18 mouse cellular contexts compared by ENCODE assay signal in genomic region chr17:15120569-15120968, GRCm38 (mm10).
"Had no signal": no experiment of that assay in that cellular context is flagged by ENCODE, and none has a peak within 500 bp of the region (broad histone marks: within the 10 kb centered on the region; RNA-seq: fewer than 3 reads in every experiment).

No protein-coding gene starts in this region.

- H3K36me3 ChIP-seq: liver, embryonic 12.5 days; midbrain, embryonic 10.5 days; midbrain, embryonic 12.5 days; neural tube, embryonic 13.5 days; neural tube, embryonic 15.5 days had no signal

- H3K27ac ChIP-seq: liver, embryonic 12.5 days; liver, embryonic 14.5 days; midbrain, embryonic 10.5 days; midbrain, embryonic 12.5 days; neural tube, embryonic 13.5 days; neural tube, embryonic 15.5 days had no signal

- H3K9ac ChIP-seq: liver, embryonic 12.5 days; liver, embryonic 14.5 days; midbrain, embryonic 12.5 days; neural tube, embryonic 13.5 days; neural tube, embryonic 15.5 days had no signal

- H3K4me1 ChIP-seq: liver, embryonic 12.5 days; midbrain, embryonic 12.5 days; neural tube, embryonic 13.5 days; neural tube, embryonic 15.5 days had no signal

- ATAC-seq: liver, embryonic 12.5 days; midbrain, embryonic 16.5 days had no signal

- DNase-seq: lung, adult 18-20 months; midbrain, embryonic 14.5 days; retina, postnatal 1 day; right cerebral cortex, adult 18-20 months; right cerebral cortex, postnatal 25 days; right cerebral cortex, postnatal 4 days; spleen, adult 18-20 months; thymus, adult 2 months; thymus, postnatal 25 days; thymus, postnatal 4 days had no signal

- H3K4me3 ChIP-seq: liver, embryonic 12.5 days; midbrain, embryonic 10.5 days; midbrain, embryonic 12.5 days; myocyte; neural tube, embryonic 13.5 days; neural tube, embryonic 15.5 days had no signal

- H3K27me3 ChIP-seq: liver, embryonic 12.5 days; midbrain, embryonic 12.5 days; neural tube, embryonic 13.5 days; neural tube, embryonic 15.5 days had no signal

- H3K4me2 ChIP-seq: liver, embryonic 12.5 days; midbrain, embryonic 12.5 days; neural tube, embryonic 13.5 days; neural tube, embryonic 15.5 days had no signal

- H3K9me3 ChIP-seq: liver, embryonic 12.5 days; midbrain, embryonic 10.5 days; midbrain, embryonic 12.5 days; neural tube, embryonic 13.5 days; neural tube, embryonic 15.5 days had no signal
